Mouse (Mus musculus): ENCODE measurements at regions not wholly inside any gene's neighbourhood (a gene's known extent, or its start where the extent isn't known, plus 50 kb on each side); places are given as distances from the start of the nearest gene placed in this dataset.

- TF ChIP-seq CTCF (IDR thresholded peaks at IDR 0.05; ENCODE audit: borderline replicate concordance, extremely low read depth, insufficient read depth, insufficient read length) (no peak), POLR2A (IDR thresholded peaks at IDR 0.05; ENCODE audit: borderline replicate concordance, extremely low read depth, insufficient read depth, insufficient read length, poor library complexity, severe bottlenecking) (no peak)
These were observed 194.7 kb downstream of the Gm765 start for GRCm38 (mm10) chr6:98147855-98148254.
